Mouse (Mus musculus) erythroid progenitor cell, adult 5-6 weeks (primary cell): ENCODE results near the gene Tsx. TPM values are rescaled to one million over a fixed set of nuclear protein-coding genes. Genes with fewer than 3 reads are reported as not detected.

Experiments used
- ATAC-seq: replicated peaks from 2 replicates; pipeline ENCODE4 v1.8.0; 2016; ENCODE audit warnings: moderate number of reproducible peaks, mild to moderate bottlenecking, moderate TSS enrichment, inconsistent platforms; ENCODE audit not compliant: poor library complexity, low FRiP score, severe bottlenecking
- total RNA-seq, 2 experiments: library from RNA; stranded (forward) in 1 of 2; stranded (reverse) in 1 of 2; fragments of 150-400 nt in 1 of 2; fragments of 186-747, 209-891 nt in 1 of 2; gene quantifications; 2 replicates each; pipeline versions ENCODE4 v1.2.3 to v1.2.4; 2015 to 2017; ENCODE audit warnings: low replicate concordance in 2 of 2

The Tsx gene
- total RNA-seq, 2 experiments from 2014 or later, result not detected

DNA sequence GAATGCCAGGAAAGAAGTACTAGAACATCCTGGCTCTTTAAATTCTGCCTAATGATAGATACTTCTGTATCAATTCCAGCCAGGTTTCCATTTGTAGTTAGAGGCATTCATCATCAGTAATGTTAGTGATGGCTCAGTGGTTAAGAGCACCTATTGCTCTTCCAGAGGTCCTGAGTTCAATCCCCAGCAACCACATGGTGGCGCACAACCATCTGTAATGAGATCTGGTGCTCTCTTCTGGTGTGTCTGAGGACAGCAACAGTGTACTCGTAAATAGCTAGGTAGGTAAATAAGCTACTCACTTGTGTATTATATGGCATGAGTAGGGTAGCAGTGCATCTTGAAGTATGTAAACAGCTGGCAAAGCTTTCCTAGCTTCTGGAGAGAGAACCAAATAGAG is 54.7 kb downstream of the Tsx start:
- no peak for ATAC-seq

DNA sequence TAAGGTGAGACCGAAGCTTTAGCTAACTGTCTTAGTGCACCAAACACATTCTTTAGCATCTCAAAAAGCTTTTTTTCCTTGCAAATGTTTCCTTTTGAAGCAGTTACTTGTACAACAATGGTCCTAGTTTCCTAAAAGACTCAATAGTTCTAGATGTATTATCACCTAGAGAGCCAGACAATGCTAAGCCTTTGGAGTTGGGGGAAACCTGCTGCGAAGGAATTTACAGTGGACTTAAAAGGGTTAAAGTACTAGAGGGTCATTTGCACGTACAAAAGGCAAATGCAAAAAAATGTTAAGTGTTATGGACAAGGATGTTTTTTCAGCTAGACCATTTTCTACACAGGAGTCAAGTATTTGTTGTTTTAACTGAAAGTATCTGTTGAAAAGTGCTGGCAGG is 58.1 kb downstream of the Tsx start:
- ATAC-seq, result no peak

Other genes starting within 250 kb of the Tsx start
- gene Nap1l2, start 227.8 kb upstream of the Tsx start, total RNA-seq (2015; ENCODE audit: low replicate concordance), result not detected in 2 replicates
- not detected in 2 replicates for gene Nap1l2, start 227.8 kb upstream of the Tsx start, total RNA-seq (2017; ENCODE audit: low replicate concordance)
- not detected in 2 replicates for gene Cdx4, start 93.1 kb upstream of the Tsx start, total RNA-seq (2015; ENCODE audit: low replicate concordance)
- gene Cdx4, start 93.1 kb upstream of the Tsx start, total RNA-seq (2017; ENCODE audit: low replicate concordance), result not detected in 2 replicates
- gene Chic1, start 58.0 kb upstream of the Tsx start, total RNA-seq (2015; ENCODE audit: low replicate concordance), result not detected in 2 replicates
- gene Chic1, start 58.0 kb upstream of the Tsx start, total RNA-seq (2017; ENCODE audit: low replicate concordance), result not detected in 2 replicates
- gene Gm26992, start 7.5 kb downstream of the Tsx start, total RNA-seq (2015; ENCODE audit: low replicate concordance), result not detected in 2 replicates
- gene Gm26992, start 7.5 kb downstream of the Tsx start, total RNA-seq (2017; ENCODE audit: low replicate concordance), result not detected in 2 replicates
- not detected in 2 replicates for gene Zcchc13, start 216.1 kb downstream of the Tsx start, total RNA-seq (2015; ENCODE audit: low replicate concordance)
- gene Zcchc13, start 216.1 kb downstream of the Tsx start, total RNA-seq (2017; ENCODE audit: low replicate concordance), result not detected in 2 replicates